Mouse (Mus musculus) retina, postnatal 1 day (tissue): Measurements from ENCODE around the gene Cd52.

Experiments used
- DNase-seq: peaks from one replicate; pipeline ENCODE4 v3.0.0-alpha.2; 2012

Cd52 gene

GRCm38 (mm10) chr4:134089029-134089428 lies 5.9 kb downstream of the Cd52 start:
- no peak for DNase-seq

- peak; percentile 74 for DNase-seq
Measured at GRCm38 (mm10) chr4:134087412-134087811, 7.5 kb downstream of the Cd52 start.

GRCm38 (mm10) chr4:134084999-134085398 lies 9.9 kb downstream of the Cd52 start:
- DNase-seq = no peak

- no peak for DNase-seq
Measured at GRCm38 (mm10) chr4:134082460-134082859, 12.4 kb downstream of the Cd52 start.

- DNase-seq = peak; percentile 79
Measured at GRCm38 (mm10) chr4:134081730-134082386, 13.0 kb downstream of the Cd52 start.

- DNase-seq = no peak
Measured at GRCm38 (mm10) chr4:134080674-134081073, 14.2 kb downstream of the Cd52 start.

GRCm38 (mm10) chr4:134078694-134079093 lies 16.2 kb downstream of the Cd52 start:
- DNase-seq = peak; percentile 87

GRCm38 (mm10) chr4:134068793-134069580 lies 25.9 kb downstream of the Cd52 start:
- DNase-seq = no peak

- no peak for DNase-seq
Measured at GRCm38 (mm10) chr4:134067833-134068544, 26.9 kb downstream of the Cd52 start.

GRCm38 (mm10) chr4:134067383-134067782 lies 27.5 kb downstream of the Cd52 start:
- DNase-seq = no peak

- no peak for DNase-seq
Measured at GRCm38 (mm10) chr4:134065431-134066004, 29.4 kb downstream of the Cd52 start.

GRCm38 (mm10) chr4:134062561-134062960 lies 32.3 kb downstream of the Cd52 start:
- no peak for DNase-seq

GRCm38 (mm10) chr4:134061944-134062446 lies 32.9 kb downstream of the Cd52 start:
- DNase-seq = no peak

GRCm38 (mm10) chr4:134061166-134061830 lies 33.6 kb downstream of the Cd52 start:
- DNase-seq = no peak

- no peak for DNase-seq
Measured at GRCm38 (mm10) chr4:134060135-134060865, 34.6 kb downstream of the Cd52 start, which contains the start of gene Crybg2. TSS of gene Crybg2 (plus strand) at chr4:134060815.

- DNase-seq = no peak
Measured at GRCm38 (mm10) chr4:134058908-134059307, 36.0 kb downstream of the Cd52 start.

GRCm38 (mm10) chr4:134058166-134058715 lies 36.6 kb downstream of the Cd52 start:
- DNase-seq = no peak

- DNase-seq = no peak
Measured at GRCm38 (mm10) chr4:134053538-134053937, 41.3 kb downstream of the Cd52 start, which contains the start of gene Zfp683. TSS of gene Zfp683 (plus strand) at chr4:134053838.

GRCm38 (mm10) chr4:134052560-134052959 lies 42.3 kb downstream of the Cd52 start:
- DNase-seq = peak; percentile 70

GRCm38 (mm10) chr4:134051912-134052311 lies 43.0 kb downstream of the Cd52 start:
- no peak for DNase-seq

- no peak for DNase-seq
Measured at GRCm38 (mm10) chr4:134047648-134048047, 47.2 kb downstream of the Cd52 start.
